Mouse (Mus musculus) forebrain, embryonic 16.5 days (tissue): Measurements from ENCODE around the gene Serpina3k. TPM values are rescaled to one million over a fixed set of nuclear protein-coding genes. Genes with fewer than 3 reads are reported as not detected.
"Not testable (repeated sequence)": the region's sequence is repeated elsewhere in the genome, so short reads cannot be mapped to it uniquely, and the experiment has no call there.

Experiments
- ATAC-seq: fragments of 200-750 bp; cut with Nextera tagmentation; 2 replicates; pipeline ENCODE4 v1.8.0; 2017; ENCODE audit warnings: mild to moderate bottlenecking, moderate library complexity
- H3K27ac ChIP-seq: fragments of 300-500 bp; sonication (generic); 2 replicates; pipeline ENCODE4 v1.5.1; 2014; ENCODE audit warnings: low read length, control low read depth
- H3K27me3 ChIP-seq: fragments of 300-500 bp; sonication (generic); replicated peaks from 2 replicates; pipeline ENCODE4 v1.6.1; 2014; ENCODE audit warnings: low read length; ENCODE audit not compliant: control insufficient read depth, insufficient read depth
- H3K36me3 ChIP-seq: fragments of 300-500 bp; sonication (generic); 2 replicates; pipeline ENCODE4 v1.6.1; 2014; ENCODE audit not compliant: control insufficient read depth, insufficient read depth
- H3K4me1 ChIP-seq: fragments of 300-500 bp; sonication (generic); replicated peaks from 2 replicates; pipeline ENCODE4 v1.6.1; 2014; ENCODE audit warnings: low read length; ENCODE audit not compliant: control insufficient read depth, insufficient read depth
- H3K4me2 ChIP-seq: fragments of 300-500 bp; sonication (generic); 2 replicates; pipeline ENCODE4 v1.6.1; 2014; ENCODE audit warnings: mild to moderate bottlenecking, low read length, control low read depth
- H3K4me3 ChIP-seq: fragments of 300-500 bp; sonication (generic); replicated peaks from 2 replicates; pipeline ENCODE4 v1.5.1; 2014; ENCODE audit warnings: mild to moderate bottlenecking, low read length, control low read depth
- H3K9ac ChIP-seq: fragments of 300-500 bp; sonication (generic); replicated peaks from 2 replicates; pipeline ENCODE4 v1.6.1; 2014; ENCODE audit warnings: low read depth, low read length, control low read depth
- H3K9me3 ChIP-seq: fragments of 300-500 bp; sonication (generic); 2 replicates; pipeline ENCODE4 v1.6.1; 2016; ENCODE audit warnings: low read length; ENCODE audit not compliant: control insufficient read depth
- WGBS: fragments of 180-500 bp; shearing (Covaris S2); extraction: QIAGEN DNeasy Blood & Tissue Kit; methylation state at CpG from one replicate; pipeline ENCODE4 v1.1.7; 2014; 5-methylcytosine and 5-hydroxymethylcytosine counted together
- polyA plus RNA-seq: library from polyadenylated mRNA; unstranded; fragments of >200 nt; fragmentation: Nextera tagmentation; extraction: Ambion mirVana; gene quantifications from 2 replicates; pipeline ENCODE4 v1.2.1, GENCODE M21; 2015

Gene Serpina3k
- polyA plus RNA-seq, 1 experiment from 2014 or later, result not detected

DNA sequence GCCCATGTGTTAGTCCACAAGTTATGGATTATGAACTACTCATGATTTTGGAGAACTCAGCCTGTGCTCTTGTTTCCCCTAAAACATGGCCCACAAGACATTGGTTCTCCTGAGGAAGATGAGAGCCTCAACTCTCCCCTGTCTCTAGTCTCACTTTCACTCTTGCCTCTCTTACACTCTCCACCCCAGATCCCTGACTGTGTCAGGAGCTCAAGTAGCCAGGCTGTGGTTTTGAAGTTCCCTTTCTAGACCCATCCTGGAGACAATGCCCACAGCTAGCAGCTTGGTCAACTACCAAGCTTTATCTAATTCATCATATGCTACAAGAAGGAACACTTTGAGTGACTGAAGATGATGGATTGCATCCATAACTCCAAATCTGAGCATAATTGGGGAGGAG is 4.2 kb downstream of the Serpina3k start:
- ATAC-seq, H3K9me3 ChIP-seq, H3K27ac ChIP-seq, H3K4me2 ChIP-seq, H3K4me1 ChIP-seq, H3K9ac ChIP-seq, H3K4me3 ChIP-seq, H3K36me3 ChIP-seq, H3K27me3 ChIP-seq: not testable (repeated sequence)

DNA sequence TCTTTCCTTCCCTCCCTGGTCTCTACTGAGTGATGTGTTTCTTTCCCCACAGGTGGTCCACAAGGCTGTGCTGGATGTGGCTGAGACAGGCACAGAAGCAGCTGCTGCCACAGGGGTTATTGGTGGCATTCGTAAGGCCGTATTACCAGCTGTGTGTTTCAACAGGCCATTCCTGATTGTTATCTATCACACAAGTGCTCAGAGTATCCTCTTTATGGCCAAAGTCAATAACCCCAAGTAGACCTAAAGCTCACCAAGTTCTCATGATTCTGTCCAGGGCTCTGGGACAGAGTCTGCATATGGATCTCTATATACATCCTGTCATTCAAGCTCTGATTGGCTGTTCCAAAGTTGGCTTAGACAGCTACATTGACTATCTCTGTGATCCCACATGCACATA is 6.9 kb downstream of the Serpina3k start:
- Histone ChIP-seq H3K36me3 (no peaks in the 10 kb centered on the region), H3K4me2 (no peak overlapping the region), H3K4me1 (no peaks in the 10 kb centered on the region), H3K27me3 (no peaks in the 10 kb centered on the region), H3K9me3 (no peaks in the 10 kb centered on the region), H3K4me3 (no peak overlapping the region), H3K9ac (no peak overlapping the region), H3K27ac (no peak overlapping the region)
- no peak for ATAC-seq
- WGBS, result 90% methylated on average over 2 of the region's 2 CpGs

DNA sequence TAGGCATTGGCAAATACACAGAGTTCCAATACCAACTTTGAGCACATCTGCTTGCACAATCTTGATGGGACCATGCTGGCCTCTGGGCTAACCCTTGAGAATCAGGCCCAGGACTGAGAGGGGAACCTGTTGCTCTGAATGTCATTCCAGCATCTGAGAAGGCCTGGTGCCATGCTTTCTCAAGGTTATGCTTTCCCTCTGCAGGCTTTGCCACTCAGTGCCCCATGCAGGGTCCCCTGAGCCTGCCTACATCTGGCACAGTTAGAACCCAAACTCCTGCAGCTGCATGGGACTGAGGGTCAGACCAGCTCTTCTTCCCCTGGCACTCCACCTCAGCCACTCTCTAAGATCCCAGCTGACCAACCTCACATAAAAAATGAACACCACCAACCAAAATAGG is 7.4 kb downstream of the Serpina3k start:
- Histone ChIP-seq H3K27ac (no peak overlapping the region), H3K9me3 (no peaks in the 10 kb centered on the region), H3K27me3 (no peaks in the 10 kb centered on the region), H3K9ac (no peak overlapping the region), H3K4me3 (no peak overlapping the region), H3K36me3 (no peaks in the 10 kb centered on the region), H3K4me1 (no peaks in the 10 kb centered on the region), H3K4me2 (no peak overlapping the region)
- ATAC-seq, result no peak

DNA sequence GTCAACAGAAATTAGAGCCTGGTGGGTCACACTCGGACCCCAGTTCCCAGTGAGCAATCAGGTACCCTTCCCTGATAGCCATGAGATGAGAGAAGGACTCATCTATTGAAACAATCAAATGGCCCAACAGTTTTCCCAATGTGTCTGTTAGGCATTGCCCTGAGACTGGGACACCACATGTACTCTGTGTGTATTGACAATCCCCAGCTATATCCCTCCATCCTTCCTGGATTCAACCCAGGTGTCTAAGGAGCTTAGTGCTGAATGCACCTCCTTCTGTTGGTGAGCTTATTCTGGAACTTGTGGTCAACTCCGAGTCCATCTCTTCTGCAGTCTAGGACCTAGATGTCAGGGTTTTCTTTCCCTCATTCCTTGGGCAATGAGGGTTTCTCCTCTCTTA is 8.8 kb downstream of the Serpina3k start:
- no peaks in the 10 kb centered on the region for H3K9me3 ChIP-seq
- no peaks in the 10 kb centered on the region for H3K4me1 ChIP-seq
- 81% methylated on average over 2 of the region's 2 CpGs for WGBS
- no peak overlapping the region for H3K27ac ChIP-seq
- H3K4me2 ChIP-seq, result no peak overlapping the region
- H3K27me3 ChIP-seq, result no peaks in the 10 kb centered on the region
- H3K4me3 ChIP-seq, result no peak overlapping the region
- H3K9ac ChIP-seq, result no peak overlapping the region
- H3K36me3 ChIP-seq, result no peaks in the 10 kb centered on the region
- ATAC-seq, result no peak

DNA sequence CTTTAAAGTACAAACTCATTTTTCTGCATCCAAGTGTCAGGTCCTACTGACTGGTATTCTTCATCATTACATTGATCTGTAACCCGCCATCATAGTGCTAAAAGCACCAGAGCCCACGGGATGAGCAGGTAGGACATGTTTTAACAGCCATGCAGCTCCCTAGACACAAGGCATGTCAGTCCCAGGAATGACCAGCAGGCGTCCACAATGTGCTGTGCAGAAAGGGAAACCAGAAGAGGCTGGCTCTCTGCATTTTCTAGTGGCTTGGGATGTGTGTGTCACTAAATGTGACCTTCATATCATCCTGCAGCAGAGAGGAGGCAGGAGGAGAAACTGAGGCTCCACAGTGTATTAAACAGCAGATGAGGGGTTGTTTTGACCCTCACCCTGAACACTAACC is 13.5 kb downstream of the Serpina3k start:
- 43% methylated on average over 3 of the region's 3 CpGs for WGBS
- not testable (repeated sequence) for H3K27me3 ChIP-seq, ATAC-seq

DNA sequence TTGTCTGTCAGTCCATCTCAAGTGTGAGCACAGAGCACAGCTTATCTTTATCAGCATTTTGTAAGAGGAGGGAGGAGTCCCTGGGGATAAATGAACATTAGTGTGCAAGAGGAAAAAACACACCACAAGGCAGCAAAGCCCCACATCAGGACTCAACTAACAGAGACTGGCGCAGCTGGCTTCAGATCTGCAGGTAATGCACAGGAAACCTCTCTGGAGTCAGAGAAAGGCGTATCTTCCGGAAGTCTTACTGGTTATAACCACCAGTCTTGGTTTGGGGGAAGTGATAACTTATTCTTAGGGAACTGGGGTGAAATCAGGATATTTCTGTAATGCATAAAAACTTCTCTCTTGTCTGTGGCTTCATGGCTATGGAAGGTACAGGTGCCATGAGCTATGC is 17.7 kb downstream of the Serpina3k start:
- H3K4me2 ChIP-seq, result no peak overlapping the region
- no peak overlapping the region for H3K4me3 ChIP-seq
- ATAC-seq, result no peak
- no peak overlapping the region for H3K27ac ChIP-seq
- H3K27me3 ChIP-seq, result no peaks in the 10 kb centered on the region
- H3K36me3 ChIP-seq, result no peaks in the 10 kb centered on the region
- no peak overlapping the region for H3K9ac ChIP-seq
- 89% methylated on average over 3 of the region's 3 CpGs for WGBS
- no peaks in the 10 kb centered on the region for H3K4me1 ChIP-seq
- no peaks in the 10 kb centered on the region for H3K9me3 ChIP-seq

More for the DNA sequence above, 13.5 kb downstream of the Serpina3k start:
- not testable (repeated sequence) for H3K4me2 ChIP-seq, H3K4me1 ChIP-seq, H3K27ac ChIP-seq, H3K36me3 ChIP-seq, H3K9me3 ChIP-seq, H3K4me3 ChIP-seq, H3K9ac ChIP-seq

DNA sequence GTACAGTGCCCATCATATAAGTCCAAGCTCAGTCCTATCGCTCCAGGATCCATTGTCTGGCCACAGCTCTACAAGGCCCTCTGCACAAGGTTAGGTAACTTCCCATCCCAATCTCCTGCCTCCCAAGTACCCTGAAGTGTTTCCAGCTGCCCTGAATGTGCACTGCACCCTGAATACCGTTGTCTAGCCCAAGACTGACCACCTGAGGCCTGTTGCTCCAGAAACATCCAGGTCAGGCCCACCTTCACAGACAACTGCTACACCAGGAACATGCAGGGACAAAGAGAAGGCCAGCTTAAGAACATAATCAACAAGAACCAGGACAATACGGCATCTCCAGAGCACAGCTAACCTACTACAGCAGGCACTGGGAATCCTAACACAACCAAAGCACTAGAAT is 31.7 kb downstream of the Serpina3k start:
- WGBS, result 88% methylated on average over 3 of the region's 3 CpGs
- no peaks in the 10 kb centered on the region for H3K27me3 ChIP-seq

DNA sequence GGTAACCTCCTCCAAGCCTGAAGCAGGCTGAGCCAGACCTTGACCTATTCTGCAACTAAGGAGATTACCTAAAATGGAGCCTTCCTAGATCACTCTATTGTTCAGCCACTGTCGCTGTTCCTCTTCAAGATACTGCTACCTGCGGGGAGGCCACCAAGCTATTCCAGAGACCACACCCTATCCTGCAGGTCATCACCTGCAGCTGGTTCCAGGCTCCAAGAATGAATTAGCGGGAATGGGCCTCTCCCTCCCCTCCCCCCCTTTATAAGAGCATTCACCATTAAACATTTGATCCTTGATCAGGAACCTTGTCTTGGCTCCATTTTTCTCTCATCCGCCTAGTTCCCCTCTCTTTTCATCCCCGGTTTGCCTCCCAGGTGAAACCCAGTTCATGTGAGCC is 38.9 kb downstream of the Serpina3k start:
- H3K9ac ChIP-seq, H3K4me1 ChIP-seq, H3K27ac ChIP-seq, H3K27me3 ChIP-seq, ATAC-seq, H3K4me3 ChIP-seq, H3K36me3 ChIP-seq, H3K9me3 ChIP-seq, H3K4me2 ChIP-seq: not testable (repeated sequence)
- WGBS, result 70% methylated on average over 5 of the region's 5 CpGs

More for the DNA sequence above, 31.7 kb downstream of the Serpina3k start:
- no peaks in the 10 kb centered on the region for H3K36me3 ChIP-seq
- no peak overlapping the region for H3K4me2 ChIP-seq
- no peak overlapping the region for H3K27ac ChIP-seq
- H3K4me3 ChIP-seq, result no peak overlapping the region
- H3K9ac ChIP-seq, result no peak overlapping the region
- no peaks in the 10 kb centered on the region for H3K4me1 ChIP-seq
- no peaks in the 10 kb centered on the region for H3K9me3 ChIP-seq
- ATAC-seq, result no peak

DNA sequence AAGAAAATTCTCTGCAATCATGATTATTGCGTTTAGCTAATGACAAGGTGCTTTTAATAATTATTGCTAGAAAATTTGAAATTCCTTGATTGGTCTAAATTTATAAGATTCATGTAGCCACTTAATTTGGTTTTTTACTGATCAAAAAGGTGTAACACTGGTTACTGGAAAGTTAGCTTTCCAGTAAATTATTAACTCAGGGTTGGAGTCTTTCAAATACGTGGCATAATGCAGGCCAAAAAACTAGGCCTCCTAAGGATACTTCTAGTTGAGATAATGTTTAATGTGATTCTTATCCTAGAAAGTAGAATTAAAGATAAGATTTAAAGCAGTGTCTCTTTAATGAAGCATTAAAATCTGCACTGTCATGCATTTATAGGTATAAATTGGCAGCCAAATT is 40.1 kb downstream of the Serpina3k start:
- WGBS, result 82% methylated on average over 2 of the region's 2 CpGs
- not testable (repeated sequence) for H3K9me3 ChIP-seq, H3K27ac ChIP-seq, ATAC-seq, H3K4me2 ChIP-seq, H3K9ac ChIP-seq, H3K4me3 ChIP-seq, H3K36me3 ChIP-seq, H3K4me1 ChIP-seq, H3K27me3 ChIP-seq

DNA sequence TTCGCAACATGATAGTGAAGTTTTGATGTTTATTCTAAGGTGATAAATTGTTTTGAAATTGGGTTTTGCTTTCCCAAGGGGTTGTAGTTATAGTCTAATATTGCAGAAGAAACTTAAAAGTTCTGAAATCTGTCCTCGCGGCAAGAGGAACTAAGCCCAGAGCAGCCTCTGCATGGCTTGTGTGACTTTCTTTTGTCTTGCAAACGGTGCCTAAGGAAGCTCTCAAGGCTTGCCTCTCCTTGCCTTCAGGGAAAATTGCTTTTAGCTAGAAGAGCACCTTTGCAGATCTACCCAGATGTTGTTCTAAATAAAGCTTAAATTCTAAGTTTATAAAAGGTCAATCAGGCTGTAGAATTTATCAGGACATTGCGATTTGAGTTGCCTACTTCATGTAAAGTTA is 40.5 kb downstream of the Serpina3k start:
- not testable (repeated sequence) for ATAC-seq, H3K27ac ChIP-seq, H3K4me3 ChIP-seq, H3K9ac ChIP-seq, H3K4me1 ChIP-seq, H3K4me2 ChIP-seq, H3K27me3 ChIP-seq, H3K36me3 ChIP-seq, H3K9me3 ChIP-seq
- WGBS, result 48% methylated on average over 5 of the region's 5 CpGs
